Mouse (Mus musculus) stomach, postnatal 0 days (tissue): ENCODE data around the gene Slc1a2. TPM values are rescaled to one million over a fixed set of nuclear protein-coding genes. Genes with fewer than 3 reads are reported as not detected.

Source experiments
- ATAC-seq: fragments of 200-750 bp; cut with Nextera tagmentation; 2 replicates; pipeline ENCODE4 v1.8.0; 2017; ENCODE audit not compliant: low FRiP score, low TSS enrichment
- DNase-seq: peaks from one replicate; pipeline ENCODE4 v3.0.0-alpha.2; 2016; ENCODE audit warnings: low spot score
- H3K27ac ChIP-seq: fragments of 300-500 bp; sonication (generic); replicated peaks from 2 replicates; pipeline ENCODE4 v1.5.1; 2014; ENCODE audit warnings: mild to moderate bottlenecking, control low read depth
- H3K27me3 ChIP-seq: fragments of 300-500 bp; sonication (generic); 2 replicates; pipeline ENCODE4 v1.6.1; 2014; ENCODE audit warnings: low read length; ENCODE audit not compliant: control insufficient read depth, insufficient read depth
- H3K36me3 ChIP-seq: fragments of 300-500 bp; sonication (generic); 2 replicates; pipeline ENCODE4 v1.6.1; 2014; ENCODE audit warnings: low read length, mixed read lengths; ENCODE audit not compliant: control insufficient read depth, insufficient read depth
- H3K4me1 ChIP-seq: fragments of 300-500 bp; sonication (generic); replicated peaks from 2 replicates; pipeline ENCODE4 v1.6.1; 2014; ENCODE audit warnings: antibody characterized with exemption; ENCODE audit not compliant: control insufficient read depth, insufficient read depth
- H3K4me2 ChIP-seq: fragments of 300-500 bp; sonication (generic); replicated peaks from 2 replicates; pipeline ENCODE4 v1.6.1; 2014; ENCODE audit warnings: low read depth, mild to moderate bottlenecking, control low read depth, moderate library complexity
- H3K4me3 ChIP-seq: fragments of 300-500 bp; sonication (generic); 2 replicates; pipeline ENCODE4 v1.5.1; 2014; ENCODE audit warnings: low read depth, low read length, control low read depth
- H3K9ac ChIP-seq: fragments of 300-500 bp; sonication (generic); 2 replicates; pipeline ENCODE4 v1.6.1; 2014; ENCODE audit warnings: mild to moderate bottlenecking, low read length, control low read depth, mixed read lengths
- H3K9me3 ChIP-seq: fragments of 300-500 bp; sonication (generic); 2 replicates; pipeline ENCODE4 v1.6.1; 2016; ENCODE audit warnings: low read length; ENCODE audit not compliant: control insufficient read depth
- CTCF ChIP-seq: IDR thresholded peaks from 2 replicates; pipeline ENCODE4 v1.5.1; 2016; ENCODE audit warnings: antibody characterized with exemption, low read depth, mild to moderate bottlenecking, moderate library complexity
- EP300 ChIP-seq: optimal IDR thresholded peaks from 2 replicates; pipeline ENCODE3; 2016; ENCODE audit warnings: antibody characterized with exemption
- WGBS: fragments of 180-500 bp; shearing (Covaris S2); extraction: QIAGEN DNeasy Blood & Tissue Kit; methylation state at CpG from one replicate; pipeline ENCODE4 v1.1.7; 2014; 5-methylcytosine and 5-hydroxymethylcytosine counted together
- polyA plus RNA-seq: library from polyadenylated mRNA; unstranded; fragments of >200 nt; fragmentation: Nextera tagmentation; extraction: Ambion mirVana; gene quantifications from 2 replicates; pipeline ENCODE4 v1.2.1, GENCODE M21; 2015

Slc1a2 gene
- polyA plus RNA-seq, 1 experiment from 2014 or later, result 1.8 TPM

DNA sequence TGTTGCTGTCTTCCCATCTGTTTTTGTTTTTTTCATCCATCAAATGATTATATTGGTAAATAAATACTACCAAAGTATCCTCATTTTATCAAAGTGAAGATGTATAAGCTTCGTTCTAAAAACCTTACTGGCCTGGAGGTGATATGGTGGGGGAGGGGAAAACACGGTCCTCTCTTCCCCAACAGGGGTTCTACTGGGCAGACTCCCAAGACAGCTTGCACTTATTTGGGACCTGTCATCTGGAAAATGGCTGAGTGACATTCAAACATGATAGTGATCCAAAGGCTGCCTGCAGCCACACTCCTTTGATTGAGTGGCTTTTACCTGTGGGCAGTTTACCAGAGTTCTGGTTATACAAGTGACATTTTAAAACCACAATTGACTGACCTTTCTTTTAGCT lies 76.6 kb downstream of the Slc1a2 start:
- ATAC-seq, result no peak
- no peak for TF ChIP-seq CTCF
- TF ChIP-seq EP300, result no peak
- Histone ChIP-seq H3K9me3 (no peaks in the 10 kb centered on the region), H3K9ac (no peak overlapping the region), H3K4me1 (no peaks in the 10 kb centered on the region), H3K27ac (no peak overlapping the region), H3K36me3 (no peaks in the 10 kb centered on the region), H3K27me3 (no peaks in the 10 kb centered on the region), H3K4me3 (no peak overlapping the region), H3K4me2 (no peak overlapping the region)
- WGBS, result 65% methylated on average over 2 of the region's 2 CpGs
- DNase-seq, result no peak

DNA sequence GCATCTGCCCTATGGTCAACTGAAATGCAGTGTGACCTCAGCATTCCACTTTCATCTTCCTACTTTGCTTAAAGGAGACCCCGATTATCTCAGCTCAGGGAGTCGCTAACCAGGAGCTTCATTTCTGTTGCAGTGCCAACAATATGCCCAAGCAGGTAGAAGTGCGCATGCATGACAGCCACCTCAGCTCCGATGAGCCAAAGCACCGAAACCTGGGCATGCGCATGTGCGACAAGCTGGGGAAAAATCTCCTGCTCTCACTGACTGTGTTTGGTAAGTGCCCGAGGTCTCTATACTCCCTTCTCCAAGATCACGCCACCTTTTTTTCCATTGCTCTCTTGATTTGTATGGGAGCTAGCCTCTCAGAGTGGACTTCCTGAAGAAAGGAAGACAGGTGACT lies 77.4 kb downstream of the Slc1a2 start:
- H3K4me2 ChIP-seq, result no peak overlapping the region
- H3K4me3 ChIP-seq, result no peak overlapping the region
- no peaks in the 10 kb centered on the region for H3K4me1 ChIP-seq
- no peak for DNase-seq
- no peak overlapping the region for H3K27ac ChIP-seq
- H3K9ac ChIP-seq, result no peak overlapping the region
- no peak for ATAC-seq
- WGBS, result 93% methylated on average over 9 of the region's 9 CpGs
- TF ChIP-seq EP300 (no peak), CTCF (no peak)
- no peaks in the 10 kb centered on the region for H3K9me3 ChIP-seq
- no peaks in the 10 kb centered on the region for H3K27me3 ChIP-seq
- H3K36me3 ChIP-seq, result no peaks in the 10 kb centered on the region

DNA sequence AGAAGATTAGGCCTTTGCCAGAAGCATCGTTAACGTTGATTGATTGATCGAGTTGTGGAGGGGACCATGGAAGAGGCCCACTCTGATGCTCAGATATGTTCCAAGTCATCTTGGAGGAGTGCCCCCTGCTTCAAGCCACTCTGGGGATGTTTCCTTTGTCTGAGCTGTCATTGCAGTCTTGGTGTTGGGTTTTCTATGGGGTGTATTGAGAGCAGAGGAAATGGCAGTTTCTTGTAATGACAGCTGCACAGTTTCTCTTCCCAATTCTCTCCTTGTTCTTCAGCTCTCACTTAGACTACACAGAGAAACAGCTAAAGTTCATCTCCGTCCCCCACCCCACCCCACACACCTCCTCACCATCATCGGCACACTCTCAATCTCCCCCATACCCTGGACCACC lies 78.0 kb downstream of the Slc1a2 start:
- H3K9ac ChIP-seq, result no peak overlapping the region
- no peak overlapping the region for H3K27ac ChIP-seq
- H3K27me3 ChIP-seq, result no peaks in the 10 kb centered on the region
- DNase-seq, result no peak
- H3K9me3 ChIP-seq, result no peaks in the 10 kb centered on the region
- H3K36me3 ChIP-seq, result no peaks in the 10 kb centered on the region
- 77% methylated on average over 5 of the region's 5 CpGs for WGBS
- no peaks in the 10 kb centered on the region for H3K4me1 ChIP-seq
- H3K4me3 ChIP-seq, result no peak overlapping the region
- H3K4me2 ChIP-seq, result no peak overlapping the region
- no peak for ATAC-seq
- TF ChIP-seq EP300 (no peak), CTCF (no peak)

DNA sequence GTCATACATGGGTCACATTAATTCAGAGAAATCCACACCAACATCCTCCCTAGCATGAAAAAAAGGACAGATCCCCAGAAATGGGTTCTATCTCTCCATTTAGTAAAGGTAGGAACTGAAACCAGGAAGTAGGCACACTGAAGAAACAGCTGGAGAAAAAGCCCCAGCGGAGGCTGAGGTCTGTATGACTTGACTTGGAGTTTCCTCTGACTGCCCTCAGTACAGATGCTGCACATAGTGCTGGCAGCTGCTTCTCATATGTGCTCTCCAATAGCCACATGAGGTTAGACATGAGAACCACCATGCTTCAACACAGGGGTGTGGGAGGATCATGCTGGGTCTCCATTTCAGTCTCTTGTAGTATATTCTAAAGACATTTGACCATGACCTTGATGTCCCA lies 80.4 kb downstream of the Slc1a2 start:
- Histone ChIP-seq H3K4me1 (no peaks in the 10 kb centered on the region), H3K9ac (no peak overlapping the region), H3K36me3 (no peaks in the 10 kb centered on the region), H3K4me3 (no peak overlapping the region), H3K27ac (no peak overlapping the region), H3K9me3 (no peaks in the 10 kb centered on the region), H3K4me2 (no peak overlapping the region), H3K27me3 (no peaks in the 10 kb centered on the region)
- 84% methylated on average over 1 of the region's 1 CpGs for whole genome bisulfite sequencing
- DNase-seq, result no peak
- no peak for TF ChIP-seq CTCF
- TF ChIP-seq EP300, result no peak
- no peak for ATAC-seq

DNA sequence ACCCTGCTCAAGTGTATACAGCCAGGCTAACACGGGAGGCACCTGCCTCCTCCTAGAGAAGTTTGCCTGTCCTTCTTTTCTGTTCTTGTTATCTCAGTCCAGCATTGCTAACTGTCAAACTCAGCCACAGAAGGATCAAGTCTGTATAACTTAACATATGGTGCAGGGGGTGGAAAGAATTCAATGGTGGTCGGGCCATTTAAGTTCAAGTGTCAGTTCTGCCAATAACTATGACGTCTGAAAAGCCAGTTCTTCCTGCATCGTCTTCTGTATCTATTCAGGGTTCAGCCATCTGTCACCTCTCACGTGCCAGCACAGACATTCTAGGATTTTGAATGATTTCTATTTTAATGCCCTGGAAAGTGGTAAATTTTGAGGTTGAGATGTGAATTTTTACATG lies 84.2 kb downstream of the Slc1a2 start:
- Histone ChIP-seq H3K9ac (no peak overlapping the region), H3K27ac (no peak overlapping the region), H3K4me1 (no peaks in the 10 kb centered on the region), H3K36me3 (no peaks in the 10 kb centered on the region), H3K4me2 (no peak overlapping the region), H3K4me3 (no peak overlapping the region), H3K9me3 (no peaks in the 10 kb centered on the region), H3K27me3 (no peaks in the 10 kb centered on the region)
- WGBS, result 65% methylated on average over 5 of the region's 5 CpGs
- DNase-seq (no peak), ATAC-seq (no peak)
- TF ChIP-seq EP300, result no peak
- no peak for TF ChIP-seq CTCF

DNA sequence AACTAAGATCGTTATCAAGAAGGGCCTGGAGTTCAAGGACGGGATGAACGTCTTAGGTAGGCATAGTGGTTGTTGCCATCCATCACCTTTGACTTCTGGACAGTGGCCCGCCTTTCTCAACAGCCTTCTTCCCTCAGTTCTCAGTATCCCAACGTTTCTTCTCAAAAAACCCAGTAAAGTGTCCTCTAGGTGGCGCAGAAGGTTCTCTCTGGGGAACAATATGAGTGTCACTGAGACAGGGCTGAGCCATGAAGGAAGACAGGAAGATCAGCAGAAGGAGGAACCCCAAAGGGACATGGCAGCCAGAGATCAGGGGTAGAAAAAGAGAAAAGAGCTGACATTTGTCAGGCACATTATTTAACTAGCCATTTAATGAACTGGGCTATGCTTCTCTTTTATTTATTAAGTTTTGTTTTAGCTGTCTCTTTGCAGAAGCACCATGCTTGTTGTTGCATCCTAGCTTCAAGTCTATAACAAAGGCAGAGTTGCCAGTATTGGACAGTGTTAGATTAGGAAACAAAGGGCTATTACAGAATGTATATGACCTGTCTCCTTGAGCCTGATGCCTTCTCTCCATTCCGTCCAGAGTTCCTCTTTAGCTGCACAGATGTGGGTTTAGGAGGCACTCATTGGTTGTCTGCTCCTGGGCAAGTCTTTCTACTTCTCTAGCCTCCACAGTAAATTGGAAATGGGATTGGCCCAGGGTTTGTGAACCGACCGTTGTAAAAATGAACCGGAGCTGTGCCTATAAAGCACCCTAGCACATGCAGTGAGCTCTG lies 85.6 kb downstream of the Slc1a2 start:
- H3K4me3 ChIP-seq, result no peak overlapping the region
- no peak for ATAC-seq
- H3K36me3 ChIP-seq, result no peaks in the 10 kb centered on the region
- H3K4me2 ChIP-seq, result no peak overlapping the region
- H3K9me3 ChIP-seq, result no peaks in the 10 kb centered on the region
- no peak overlapping the region for H3K9ac ChIP-seq
- H3K27ac ChIP-seq, result no peak overlapping the region
- WGBS, result 56% methylated on average over 10 of the region's 10 CpGs
- H3K4me1 ChIP-seq, result no peaks in the 10 kb centered on the region
- no peaks in the 10 kb centered on the region for H3K27me3 ChIP-seq
- DNase-seq, result peak; percentile 45
- TF ChIP-seq EP300 (no peak), CTCF (peak; percentile 85)
